Comparison of ENCODE assay signal across 23 mouse cellular contexts in the genomic region with DNA sequence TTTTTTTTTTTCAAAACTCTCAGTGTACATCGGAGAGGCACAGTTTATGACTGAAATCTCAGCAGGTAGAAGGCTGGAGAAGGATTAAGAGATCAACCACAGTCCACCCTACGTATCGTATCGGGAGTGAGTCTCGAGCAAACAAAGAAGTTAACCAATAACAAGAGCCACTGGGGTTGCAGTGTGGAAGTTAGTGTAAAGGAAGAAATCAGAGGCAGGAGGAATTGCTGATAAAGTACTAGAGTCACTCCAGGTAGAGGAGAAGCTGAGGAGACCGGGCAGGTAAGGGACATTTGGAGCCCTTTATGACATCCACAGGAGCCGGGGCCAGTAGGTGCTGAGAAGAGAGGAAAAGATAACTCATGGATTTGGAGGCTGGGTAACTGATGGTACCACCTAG.
DNase-seq lines count a peak whose midpoint lies in the region; ATAC-seq and TF ChIP-seq lines count a peak whose summit lies in the region.
"Had no signal": no experiment of that assay in that cellular context is flagged by ENCODE, and none has a peak within 500 bp of the region (broad histone marks: within the 10 kb centered on the region; RNA-seq: fewer than 3 reads in every experiment).

No protein-coding gene starts in this region.

- intact Hi-C loops in left cerebral cortex, postnatal 25 days (cut with DNase I) = no loop called here

- no peak for TF ChIP-seq CTCF in liver, adult 2 months (IDR thresholded peaks at IDR 0.05; ENCODE audit: low read depth, low read length)
- no peak for TF ChIP-seq CTCF in liver, postnatal 0 days (IDR thresholded peaks at IDR 0.05; ENCODE audit: low read depth)

- H3K9ac ChIP-seq in liver, adult 2 months (ENCODE audit: low read depth, low read length) = peak overlapping the region; percentile 40
- H3K9ac ChIP-seq in intestine, embryonic 14.5 days (ENCODE audit: low read length) = no peak overlapping the region
- no peak overlapping the region for H3K9ac ChIP-seq in liver, embryonic 13.5 days
- H3K9ac ChIP-seq in liver, postnatal 0 days (replicated peaks) = no peak overlapping the region
- H3K9ac ChIP-seq: embryonic facial prominence, embryonic 15.5 days; forebrain, embryonic 15.5 days; heart, embryonic 15.5 days had no signal

- WGBS in liver, adult 2 months = 30% methylated on average over 7 of the region's 7 CpGs
- WGBS in intestine, embryonic 14.5 days = 49% methylated on average over 7 of the region's 7 CpGs
- WGBS in liver, embryonic 13.5 days (ENCODE audit: insufficient replicate concordance) = 58% methylated on average over 7 of the region's 7 CpGs
- WGBS in liver, postnatal 0 days (ENCODE audit: insufficient replicate concordance) = 51% methylated on average over 7 of the region's 7 CpGs

- H3K36me3 ChIP-seq in liver, adult 2 months (ENCODE audit: control insufficient read depth, insufficient read depth, low read length) = no peaks in the 10 kb centered on the region
- H3K36me3 ChIP-seq in intestine, embryonic 14.5 days (ENCODE audit: control insufficient read depth, insufficient read depth, low read length) = no peaks in the 10 kb centered on the region
- H3K36me3 ChIP-seq in liver, embryonic 13.5 days = no peaks in the 10 kb centered on the region
- H3K36me3 ChIP-seq in liver, postnatal 0 days (replicated peaks; ENCODE audit: insufficient read depth, low read length) = no peaks in the 10 kb centered on the region
- H3K36me3 ChIP-seq: embryonic facial prominence, embryonic 15.5 days; forebrain, embryonic 15.5 days; G1E; heart, embryonic 15.5 days had no signal

- no peaks in the 10 kb centered on the region for H3K79me2 ChIP-seq in liver, adult 2 months (ENCODE audit: control insufficient read depth, insufficient read depth, low read length)

- no peaks in the 10 kb centered on the region for H3K9me3 ChIP-seq in intestine, embryonic 14.5 days (ENCODE audit: control insufficient read depth, low read length)
- H3K9me3 ChIP-seq in liver, embryonic 13.5 days (replicated peaks) = no peaks in the 10 kb centered on the region
- H3K9me3 ChIP-seq in liver, postnatal 0 days (ENCODE audit: low read length) = no peaks in the 10 kb centered on the region
- H3K9me3 ChIP-seq: embryonic facial prominence, embryonic 15.5 days; forebrain, embryonic 15.5 days; G1E; heart, embryonic 15.5 days had no signal

- ATAC-seq in intestine, embryonic 14.5 days (replicated peaks; ENCODE audit: low FRiP score, low TSS enrichment, low read depth) = peak; percentile 82
- ATAC-seq in liver, embryonic 13.5 days (ENCODE audit: low read depth) = no peak
- ATAC-seq in liver, postnatal 0 days = peak; percentile 54; the same call in 1 of the 2 replicates
- ATAC-seq: CD4-positive, CD25-positive, alpha-beta regulatory T cell, adult 4 months had no signal

- no peak overlapping the region for H3K4me3 ChIP-seq in liver, adult 2 months (ENCODE audit: insufficient read depth, low read depth, low read length)
- H3K4me3 ChIP-seq in intestine, embryonic 14.5 days (ENCODE audit: low read depth, low read length) = no peak overlapping the region
- no peak overlapping the region for H3K4me3 ChIP-seq in liver, embryonic 13.5 days (replicated peaks)
- H3K4me3 ChIP-seq in liver, postnatal 0 days (ENCODE audit: low read depth, low read length) = 0 out of 2 replicates have a peak overlapping the region, but pooled peaks have one; percentile 12
- H3K4me3 ChIP-seq: embryonic facial prominence, embryonic 15.5 days; erythroblast, embryonic 14.5 days; forebrain, embryonic 15.5 days; heart, adult 2 months; heart, embryonic 15.5 days had no signal

- peaks cover 8% of the 10 kb centered on the region for H3K4me1 ChIP-seq in liver, adult 2 months (ENCODE audit: control insufficient read depth, insufficient read depth, low read length)
- 0 out of 2 replicates have a peak, but pooled peaks cover 4% of the 10 kb centered on the region for H3K4me1 ChIP-seq in intestine, embryonic 14.5 days (replicated peaks; ENCODE audit: control insufficient read depth, insufficient read depth, low read length)
- no peaks in the 10 kb centered on the region for H3K4me1 ChIP-seq in liver, embryonic 13.5 days (replicated peaks)
- H3K4me1 ChIP-seq in liver, postnatal 0 days (ENCODE audit: insufficient read depth) = 0 out of 2 replicates have a peak, but pooled peaks cover 3% of the 10 kb centered on the region
- H3K4me1 ChIP-seq: embryonic facial prominence, embryonic 15.5 days; forebrain, embryonic 15.5 days; heart, embryonic 15.5 days had no signal

- no peak for TF ChIP-seq POLR2A in liver, adult 2 months (IDR thresholded peaks at IDR 0.05; ENCODE audit: extremely low read depth, insufficient read depth, low read length)

- H3K27me3 ChIP-seq in liver, adult 2 months (ENCODE audit: control insufficient read depth, insufficient read depth, low read length) = no peaks in the 10 kb centered on the region
- H3K27me3 ChIP-seq in intestine, embryonic 14.5 days (replicated peaks; ENCODE audit: control insufficient read depth, insufficient read depth, low read length) = no peaks in the 10 kb centered on the region
- no peaks in the 10 kb centered on the region for H3K27me3 ChIP-seq in liver, embryonic 13.5 days
- no peaks in the 10 kb centered on the region for H3K27me3 ChIP-seq in liver, postnatal 0 days (ENCODE audit: insufficient read depth, low read length)
- H3K27me3 ChIP-seq: embryonic facial prominence, embryonic 15.5 days; forebrain, embryonic 15.5 days; heart, embryonic 15.5 days had no signal

- no peak for TF ChIP-seq EP300 in liver, postnatal 0 days (IDR thresholded peaks at IDR 0.05; ENCODE audit: low read depth)

- H3K4me2 ChIP-seq in intestine, embryonic 14.5 days (ENCODE audit: low read length) = 0 out of 2 replicates have a peak overlapping the region, but pooled peaks have one; percentile 10
- H3K4me2 ChIP-seq in liver, embryonic 13.5 days = 0 out of 2 replicates have a peak overlapping the region, but pooled peaks have one; percentile 13
- H3K4me2 ChIP-seq in liver, postnatal 0 days (ENCODE audit: low read depth, low read length) = peak overlapping the region; percentile 29
- H3K4me2 ChIP-seq: embryonic facial prominence, embryonic 15.5 days; forebrain, embryonic 15.5 days; heart, embryonic 11.5 days; heart, embryonic 15.5 days had no signal

- DNase-seq in liver, adult 2 months (ENCODE audit: extremely low read depth, low read depth, low spot score) = peak; percentile 71
- DNase-seq in liver = no peak
- DNase-seq in intestine, embryonic 14.5 days (ENCODE audit: low spot score) = no peak
- no peak for DNase-seq in liver, embryonic 13.5 days
- DNase-seq in liver, postnatal 0 days = no peak
- DNase-seq in gastrocnemius, postnatal 10 days = no peak
- no peak for DNase-seq in kidney, adult 9 months
- DNase-seq in left cerebral cortex, postnatal 25 days (ENCODE audit: low spot score in 2 of 2) = no peak
- DNase-seq: adrenal gland, postnatal 10 days; B cell, adult 2 months; cerebellum, adult 11 months; cerebellum, adult 8-10 months; cerebellum, postnatal 14 days; embryo, embryonic 11 days; heart, adult 2 months; heart, postnatal 14 days had no signal

- H3K27ac ChIP-seq in liver, adult 2 months (replicated peaks; ENCODE audit: insufficient read depth, low read depth, low read length) = no peak overlapping the region
- H3K27ac ChIP-seq in intestine, embryonic 14.5 days (ENCODE audit: low read depth) = no peak overlapping the region
- H3K27ac ChIP-seq in liver, embryonic 13.5 days = 0 out of 2 replicates have a peak overlapping the region, but pooled peaks have one; percentile 18
- no peak overlapping the region for H3K27ac ChIP-seq in liver, postnatal 0 days (ENCODE audit: low read depth)
- H3K27ac ChIP-seq: embryonic facial prominence, embryonic 15.5 days; forebrain, embryonic 15.5 days; heart, adult 2 months; heart, embryonic 15.5 days had no signal
